Mouse (Mus musculus) thymus, postnatal 25 days (tissue): ENCODE data around the gene Fxyd3.
A peak's percentile ranks its signal among the peaks of the same experiment; 100 is the strongest.

Experiments used
- DNase-seq: peaks from one replicate; pipeline ENCODE4 v3.0.0; 2022

Fxyd3 gene

GRCm38 (mm10) chr7:31098697-31099611, 22.4 kb upstream of the Fxyd3 start:
- no peak for DNase-seq

- peak; percentile 92 for DNase-seq
Observed at GRCm38 (mm10) chr7:31097583-31098248, 21.2 kb upstream of the Fxyd3 start.

GRCm38 (mm10) chr7:31096892-31097564, 20.5 kb upstream of the Fxyd3 start:
- no peak for DNase-seq

DNA sequence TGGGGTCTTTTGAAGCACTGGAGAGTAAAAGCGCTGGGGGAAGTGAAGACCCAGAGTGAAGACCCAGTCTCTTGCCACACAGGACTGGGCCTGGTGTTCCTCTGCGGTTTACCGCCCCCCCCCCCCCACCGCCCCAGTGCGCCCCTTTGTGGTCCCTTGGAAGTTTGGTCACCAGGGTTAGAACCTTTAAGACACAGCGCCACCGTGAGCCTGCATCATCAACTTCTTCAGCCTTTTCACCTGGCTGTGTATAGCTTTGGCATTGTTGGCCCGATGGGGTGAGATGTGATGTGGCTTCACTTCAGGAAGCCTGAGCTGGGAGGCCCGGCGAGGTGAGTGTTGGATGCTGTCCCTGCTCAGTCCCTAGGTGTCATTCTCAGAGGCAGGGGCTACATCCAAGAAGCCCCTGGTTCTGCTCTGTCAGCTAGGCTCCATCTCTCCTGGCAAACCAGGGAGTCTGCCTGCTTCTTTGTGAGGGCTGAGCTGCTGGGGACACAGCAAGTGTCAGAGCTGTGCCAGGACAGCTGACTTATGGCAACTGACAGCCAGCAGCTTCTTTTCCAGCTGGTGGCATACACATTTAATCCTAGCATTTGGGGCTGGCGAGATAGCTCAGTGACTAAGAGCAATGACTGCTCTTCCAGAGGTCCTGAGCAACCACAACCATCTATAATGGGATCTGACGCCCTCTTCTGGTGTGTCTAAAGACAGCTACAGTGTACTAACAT, 18.4 kb upstream of the Fxyd3 start:
- DNase-seq = peak; percentile 59

DNA sequence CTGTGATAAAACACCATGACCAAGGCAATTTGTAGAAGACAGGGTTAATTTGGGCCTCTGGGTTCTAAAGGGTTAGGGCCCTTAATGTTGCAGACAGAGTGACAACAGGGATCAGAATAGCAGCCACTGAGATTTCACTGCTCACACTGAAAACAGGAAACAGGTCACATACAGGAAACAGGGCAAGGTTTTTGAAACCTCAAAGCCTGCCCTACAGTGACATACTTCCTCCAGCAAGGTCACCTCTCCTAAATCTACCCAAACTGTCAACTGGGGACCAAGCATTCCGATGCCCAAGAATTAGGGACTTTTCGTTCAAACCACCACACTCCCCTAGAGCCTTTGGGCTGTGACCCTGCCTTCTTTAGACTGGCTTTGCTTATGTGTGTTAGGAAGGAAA, 13.2 kb upstream of the Fxyd3 start:
- peak; percentile 29 for DNase-seq

DNA sequence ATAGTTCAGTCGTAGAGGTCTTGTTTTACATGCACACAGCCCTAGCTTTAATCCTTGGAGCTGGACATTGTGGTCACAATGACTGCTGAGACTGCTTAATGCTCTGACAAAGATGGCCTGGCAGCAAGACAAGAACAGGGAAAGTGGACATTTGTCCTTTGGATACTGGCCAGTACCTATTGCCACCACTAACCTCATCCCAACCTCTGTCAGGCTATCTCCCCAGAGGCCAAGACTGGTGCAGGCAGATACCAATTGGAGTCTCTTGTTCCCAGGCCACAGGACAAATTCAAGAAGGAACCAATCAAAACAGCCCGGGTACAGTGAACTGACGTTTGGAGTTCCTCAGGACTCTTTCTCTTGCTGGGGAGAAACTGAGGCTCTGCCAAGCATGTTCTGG, 11.7 kb upstream of the Fxyd3 start:
- no peak for DNase-seq

GRCm38 (mm10) chr7:31087262-31087661, 10.8 kb upstream of the Fxyd3 start:
- no peak for DNase-seq

DNA sequence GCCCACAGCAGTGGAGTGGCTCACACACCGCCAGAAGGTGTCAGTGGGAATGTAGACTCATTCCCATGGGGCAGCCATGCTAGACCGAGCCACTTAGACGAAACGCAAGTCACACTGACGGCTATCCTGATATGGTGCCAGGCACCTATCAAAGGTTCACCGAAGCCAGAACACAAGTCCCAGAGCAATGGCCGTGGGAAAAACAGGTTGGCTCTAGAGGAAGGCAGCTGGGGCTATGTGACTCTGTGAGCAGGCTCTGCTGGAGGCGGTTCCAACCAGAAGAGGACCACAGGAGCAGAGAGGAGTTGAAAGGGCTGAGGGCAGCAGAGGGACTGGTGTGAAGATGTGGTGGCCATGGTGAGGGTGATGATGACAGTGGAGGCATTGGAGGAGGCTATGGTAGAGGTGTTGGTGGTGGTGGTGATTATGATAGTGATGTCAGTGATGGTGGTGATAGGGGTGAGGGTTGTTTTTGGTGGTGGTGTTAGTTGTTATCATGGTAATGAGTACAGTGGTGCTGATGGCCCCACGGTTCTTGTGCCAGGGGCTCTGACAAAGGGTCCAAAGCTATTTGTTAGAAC, 9.8 kb upstream of the Fxyd3 start:
- DNase-seq = no peak

GRCm38 (mm10) chr7:31085171-31085570, 8.7 kb upstream of the Fxyd3 start:
- no peak for DNase-seq

- DNase-seq = no peak
Observed at GRCm38 (mm10) chr7:31084140-31084539, 7.6 kb upstream of the Fxyd3 start.

DNA sequence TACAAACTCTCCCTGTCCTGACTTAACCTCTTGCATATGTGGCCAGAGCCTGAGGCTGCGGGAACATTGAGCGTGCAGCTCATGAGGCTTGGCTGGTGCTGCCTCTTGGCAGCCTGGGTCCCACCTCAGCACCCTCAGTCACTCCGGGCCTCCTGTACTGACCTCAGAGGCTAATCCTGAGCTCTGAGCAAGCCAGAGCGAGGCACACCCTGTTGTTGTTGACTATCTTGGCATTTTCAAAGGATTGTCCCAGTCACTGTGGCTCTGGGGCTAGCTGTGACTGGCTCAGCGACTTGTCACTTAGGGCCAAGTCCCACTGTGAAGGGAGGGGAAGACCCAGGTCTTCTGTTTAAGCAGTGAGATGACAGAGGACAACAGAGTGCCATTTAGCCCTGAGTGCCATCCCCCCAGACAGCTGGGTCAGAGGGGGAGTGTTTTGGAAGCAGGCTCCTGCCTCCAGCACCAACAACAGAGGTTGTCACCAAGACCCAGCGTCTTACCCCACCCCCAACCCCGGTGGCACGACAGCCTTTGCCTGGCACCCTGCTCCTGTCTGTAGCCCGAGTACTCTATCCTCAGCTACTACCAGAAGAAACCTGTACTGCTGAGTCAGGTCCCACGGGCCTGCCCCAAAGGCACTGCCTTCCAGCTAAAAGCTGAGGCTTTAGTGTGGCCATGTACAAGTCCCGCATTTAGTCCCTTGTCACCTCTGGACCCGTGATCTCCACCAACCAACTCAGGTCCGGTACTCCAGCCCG, 6.5 kb upstream of the Fxyd3 start:
- no peak for DNase-seq

DNA sequence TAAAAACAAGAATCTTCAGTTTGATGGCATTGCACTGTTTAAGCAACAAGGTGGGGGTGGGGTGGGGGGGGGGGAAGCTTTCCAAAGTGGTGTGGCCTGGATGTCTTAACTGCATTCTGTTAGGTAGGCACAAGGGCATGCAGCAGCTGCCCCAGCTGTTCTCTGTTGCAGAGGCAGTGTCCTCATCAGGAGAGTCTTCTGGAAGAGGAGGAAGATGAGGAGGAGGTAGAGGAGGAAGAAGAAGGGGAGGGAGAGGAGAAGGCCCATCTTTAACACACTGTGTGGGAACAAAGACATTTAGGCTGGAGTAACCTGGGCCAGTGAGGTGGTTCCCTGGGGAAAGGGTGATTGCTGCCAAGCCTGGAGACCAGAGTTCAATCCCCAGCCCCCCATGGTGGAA, 5.6 kb upstream of the Fxyd3 start:
- DNase-seq = no peak

DNA sequence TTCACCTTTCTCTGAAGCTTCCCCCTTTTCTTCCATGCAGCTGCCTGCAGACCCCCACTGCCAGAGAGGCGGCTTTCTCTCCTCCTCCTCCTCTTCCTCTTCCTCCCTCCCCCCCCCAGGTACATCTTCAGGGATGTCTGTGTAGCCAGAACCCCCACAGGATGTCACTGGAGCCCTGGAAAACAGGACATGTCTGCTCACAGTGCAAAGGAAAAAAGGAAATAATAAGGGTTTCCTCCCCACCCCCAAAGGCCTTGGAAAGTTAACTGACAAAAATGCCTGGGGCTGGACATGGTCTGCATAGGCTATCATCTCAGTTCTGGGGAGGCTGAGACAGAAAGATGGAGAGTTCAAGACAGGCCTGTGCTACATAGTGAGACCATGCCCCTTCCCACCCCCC, 4.6 kb upstream of the Fxyd3 start:
- DNase-seq = no peak

GRCm38 (mm10) chr7:31080611-31081010, 4.1 kb upstream of the Fxyd3 start:
- no peak for DNase-seq

- no peak for DNase-seq
Observed at GRCm38 (mm10) chr7:31079670-31080069, 3.2 kb upstream of the Fxyd3 start.

- peak; percentile 31 for DNase-seq
Observed at GRCm38 (mm10) chr7:31077885-31078445, 1.5 kb upstream of the Fxyd3 start.

DNA sequence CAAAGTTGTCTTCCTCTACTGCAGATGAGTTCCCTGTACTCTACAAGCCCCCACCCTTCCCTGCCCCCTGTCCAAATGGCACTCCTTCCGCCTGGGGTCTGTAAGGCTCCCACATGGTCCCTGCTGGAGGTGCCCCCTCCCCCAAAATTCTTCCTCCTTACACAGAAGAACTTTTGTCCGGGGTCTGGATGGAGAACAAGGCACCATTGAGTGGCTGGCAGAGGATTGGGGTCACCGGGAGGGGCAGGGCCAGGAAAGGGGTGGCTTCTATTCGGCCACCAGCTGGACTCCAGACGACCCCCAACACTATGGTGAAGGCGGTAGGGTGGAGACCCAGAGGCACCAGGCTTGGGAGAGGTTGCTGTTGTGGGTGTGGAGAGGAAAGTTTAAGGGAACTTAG, 966 bp upstream of the Fxyd3 start:
- DNase-seq = no peak

- DNase-seq = no peak
Observed at GRCm38 (mm10) chr7:31074713-31075069, 1.8 kb downstream of the Fxyd3 start.

- no peak for DNase-seq
Observed at GRCm38 (mm10) chr7:31074061-31074712, 2.3 kb downstream of the Fxyd3 start.

DNA sequence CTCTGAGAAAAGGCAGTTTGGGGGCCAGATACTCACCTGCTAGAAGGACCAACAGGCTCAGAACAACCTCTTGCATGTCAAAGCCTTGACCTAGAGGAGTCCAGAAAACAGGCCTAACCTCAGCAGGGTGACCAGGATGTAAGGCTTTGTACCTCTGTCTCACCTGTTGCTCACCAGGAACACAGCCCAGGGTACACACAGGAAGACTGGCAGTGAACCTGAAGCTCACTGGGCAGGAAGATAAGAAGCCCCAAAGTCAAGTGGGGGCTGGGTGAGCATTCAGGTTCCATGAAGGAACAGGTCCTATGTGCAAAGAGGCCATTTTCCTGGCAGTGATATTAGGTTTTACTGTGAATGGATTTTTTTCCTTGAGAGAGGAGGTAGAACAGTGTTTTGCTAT, 3.0 kb downstream of the Fxyd3 start:
- DNase-seq = no peak

GRCm38 (mm10) chr7:31072326-31072725, 4.2 kb downstream of the Fxyd3 start:
- DNase-seq = no peak
